Comparison of ENCODE assay signal across 22 mouse cellular contexts in the genomic region with DNA sequence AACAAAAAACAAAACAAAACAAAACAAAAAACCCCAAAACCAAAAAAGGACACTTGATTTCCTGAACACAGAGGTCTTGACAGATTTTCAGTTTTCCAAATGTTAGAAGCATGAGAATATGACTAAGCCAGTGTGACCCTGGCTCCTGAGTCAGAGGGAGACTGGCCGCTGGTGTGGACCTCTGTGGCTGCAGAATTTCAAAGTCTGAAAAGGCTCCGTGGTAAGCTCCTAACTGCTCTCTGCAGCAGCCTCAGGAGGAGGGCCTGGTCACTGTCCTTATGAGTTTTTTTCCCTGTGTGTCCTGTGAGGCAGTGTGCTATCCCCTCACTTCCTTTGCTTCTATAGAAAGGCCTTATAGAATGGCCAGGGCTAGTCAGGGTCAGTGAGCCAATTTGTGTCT. TPM values are rescaled to one million over a fixed set of nuclear protein-coding genes. Genes with fewer than 3 reads are reported as not detected.
"Had no signal": no experiment of that assay in that cellular context is flagged by ENCODE, and none has a peak within 500 bp of the region (broad histone marks: within the 10 kb centered on the region; RNA-seq: fewer than 3 reads in every experiment).

No protein-coding gene starts in this region.

- H3K4me3 ChIP-seq: left cerebral cortex, adult 2 months; liver, embryonic 13.5 days; neural tube, embryonic 12.5 days; neural tube, embryonic 15.5 days; stomach, embryonic 15.5 days had no signal

- H3K36me3 ChIP-seq: liver, embryonic 13.5 days; neural tube, embryonic 12.5 days; neural tube, embryonic 15.5 days; stomach, embryonic 15.5 days had no signal

- H3K27me3 ChIP-seq: liver, embryonic 13.5 days; neural tube, embryonic 12.5 days; neural tube, embryonic 15.5 days; stomach, embryonic 15.5 days had no signal

- H3K4me2 ChIP-seq: liver, embryonic 13.5 days; midbrain, embryonic 11.5 days; neural tube, embryonic 12.5 days; neural tube, embryonic 15.5 days; stomach, embryonic 15.5 days had no signal

- DNase-seq: kidney, postnatal 36 days; layer of hippocampus, postnatal 36 days; liver, embryonic 13.5 days; lung, adult 2 months; lung, postnatal 14 days; lung, postnatal 4 days; midbrain, embryonic 14.5 days; right cerebral cortex, adult 18-20 months; right cerebral cortex, postnatal 14 days; right cerebral cortex, postnatal 4 days; spleen, adult 18-20 months; thymus, postnatal 25 days had no signal

- H3K9me3 ChIP-seq: liver, embryonic 13.5 days; neural tube, embryonic 12.5 days; neural tube, embryonic 15.5 days; stomach, embryonic 15.5 days had no signal

- H3K9ac ChIP-seq: liver, embryonic 13.5 days; neural tube, embryonic 12.5 days; neural tube, embryonic 15.5 days; stomach, embryonic 15.5 days had no signal

- H3K27ac ChIP-seq: kidney, postnatal 0 days; left cerebral cortex, adult 2 months; liver, embryonic 13.5 days; neural tube, embryonic 12.5 days; neural tube, embryonic 15.5 days; stomach, embryonic 15.5 days had no signal

- H3K4me1 ChIP-seq: liver, embryonic 13.5 days; neural tube, embryonic 12.5 days; neural tube, embryonic 15.5 days; stomach, embryonic 15.5 days had no signal

RNA-seq across cellular contexts. Expression of a gene that starts 29.6 kb away (rescaled TPM):
- total RNA-seq: liver, adult 2 months; megakaryocyte progenitor cell, adult 5-6 weeks; megakaryocyte-erythroid progenitor cell, adult 5-6 weeks had no signal
- polyA plus RNA-seq: liver, adult 2 months; liver, embryonic 16.5 days had no signal
